Mouse (Mus musculus) midbrain, embryonic 16.5 days (tissue): ENCODE measurements around the gene Sppl2b. TPM values are rescaled to one million over a fixed set of nuclear protein-coding genes. Genes with fewer than 3 reads are reported as not detected.
A peak's percentile ranks its signal among the peaks of the same experiment; 100 is the strongest.

Source experiments
- ATAC-seq: fragments of 200-750 bp; cut with Nextera tagmentation; 2 replicates; pipeline ENCODE4 v1.8.0; 2017; ENCODE audit warnings: moderate TSS enrichment
- H3K27ac ChIP-seq: fragments of 300-500 bp; sonication (generic); 2 replicates; pipeline ENCODE4 v1.5.1; 2014; ENCODE audit warnings: mild to moderate bottlenecking, low read length, mixed read lengths
- H3K27me3 ChIP-seq: fragments of 300-500 bp; sonication (generic); 2 replicates; pipeline ENCODE4 v1.6.1; 2014; ENCODE audit warnings: low read depth, low read length, mixed read lengths; ENCODE audit not compliant: control insufficient read depth, insufficient read depth
- H3K36me3 ChIP-seq: fragments of 300-500 bp; sonication (generic); 2 replicates; pipeline ENCODE4 v1.6.1; 2014; ENCODE audit warnings: mild to moderate bottlenecking, low read length, moderate library complexity, mixed read lengths; ENCODE audit not compliant: control insufficient read depth, insufficient read depth
- H3K4me1 ChIP-seq: fragments of 300-500 bp; sonication (generic); 2 replicates; pipeline ENCODE4 v1.6.1; 2014; ENCODE audit warnings: mild to moderate bottlenecking, low read length, mixed read lengths; ENCODE audit not compliant: control insufficient read depth, insufficient read depth
- H3K4me2 ChIP-seq: fragments of 300-500 bp; sonication (generic); 2 replicates; pipeline ENCODE4 v1.6.1; 2014; ENCODE audit warnings: mild to moderate bottlenecking, low read length, mixed read lengths
- H3K4me3 ChIP-seq: fragments of 300-500 bp; sonication (generic); 2 replicates; pipeline ENCODE4 v1.5.1; 2014; ENCODE audit warnings: low read depth, mild to moderate bottlenecking, low read length, moderate library complexity, mixed read lengths
- H3K9ac ChIP-seq: fragments of 300-500 bp; sonication (generic); 2 replicates; pipeline ENCODE4 v1.6.1; 2014; ENCODE audit warnings: low read depth, low read length, mixed read lengths
- H3K9me3 ChIP-seq: fragments of 300-500 bp; sonication (generic); replicated peaks from 2 replicates; pipeline ENCODE4 v1.6.1; 2014; ENCODE audit warnings: mild to moderate bottlenecking, low read length, mixed read lengths; ENCODE audit not compliant: control insufficient read depth, poor library complexity, severe bottlenecking
- WGBS: fragments of 180-500 bp; shearing (Covaris S2); extraction: QIAGEN DNeasy Blood & Tissue Kit; methylation state at CpG from one replicate; pipeline ENCODE4 v1.1.7; 2014; 5-methylcytosine and 5-hydroxymethylcytosine counted together
- polyA plus RNA-seq: library from polyadenylated mRNA; unstranded; fragments of >200 nt; fragmentation: Nextera tagmentation; extraction: Ambion mirVana; gene quantifications from 2 replicates; pipeline ENCODE4 v1.2.1, GENCODE M21; 2015

The Sppl2b gene
- 82.4 and 84.1 TPM in 2 replicates for polyA plus RNA-seq

GRCm38 (mm10) chr10:80854913-80855748 lies at the start of gene Sppl2b, which contains the start of gene Lsm7:
Gene Sppl2b, plus strand, starts transcription at chr10:80855275.
Gene Lsm7, minus strand, starts transcription at chr10:80855209.
- Histone ChIP-seq H3K4me3 (peak within 1 kb of the TSS; percentile 75), H3K9ac (peak within 1 kb of the TSS; percentile 96), H3K9me3 (no peaks in the 10 kb centered on the region), H3K27ac (peak within 1 kb of the TSS; percentile 84), H3K4me2 (peak within 1 kb of the TSS; percentile 91), H3K27me3 (no peaks in the 10 kb centered on the region), H3K36me3 (peaks cover 12% of the 10 kb centered on the region), H3K4me1 (peaks cover 32% of the 10 kb centered on the region)
- ATAC-seq = peak; percentile 79
- WGBS = under 1% methylated on average over 81 of the region's 81 CpGs

- Histone ChIP-seq H3K4me1 (peaks cover 27% of the 10 kb centered on the region), H3K9me3 (no peaks in the 10 kb centered on the region), H3K36me3 (peaks cover 25% of the 10 kb centered on the region), H3K9ac (no peak overlapping the region), H3K4me3 (no peak overlapping the region), H3K27me3 (peaks cover 17% of the 10 kb centered on the region), H3K27ac (no peak overlapping the region), H3K4me2 (no peak overlapping the region)
- WGBS = 71% methylated on average over 5 of the region's 5 CpGs
- ATAC-seq = no peak
Observed at GRCm38 (mm10) chr10:80805322-80805721, 49.8 kb upstream of the Sppl2b start.

GRCm38 (mm10) chr10:80805925-80806324 lies 49.1 kb upstream of the Sppl2b start:
- Histone ChIP-seq H3K36me3 (peaks cover 25% of the 10 kb centered on the region), H3K9ac (peak overlapping the region; percentile 85; the same call in 1 of the 2 replicates), H3K27me3 (peaks cover 17% of the 10 kb centered on the region), H3K4me3 (no peak overlapping the region), H3K27ac (no peak overlapping the region), H3K4me1 (peaks cover 27% of the 10 kb centered on the region), H3K4me2 (no peak overlapping the region), H3K9me3 (no peaks in the 10 kb centered on the region)
- ATAC-seq = peak; percentile 32
- 5% methylated on average over 3 of the region's 3 CpGs for WGBS

- ATAC-seq = peak; percentile 34
- WGBS = 38% methylated on average over 34 of the region's 34 CpGs
- Histone ChIP-seq H3K36me3 (peaks cover 25% of the 10 kb centered on the region), H3K9ac (peak overlapping the region; percentile 85), H3K27me3 (peaks cover 17% of the 10 kb centered on the region), H3K4me3 (peak overlapping the region; percentile 52), H3K27ac (peak overlapping the region; percentile 85), H3K4me1 (peaks cover 27% of the 10 kb centered on the region), H3K4me2 (peak overlapping the region; percentile 97), H3K9me3 (no peaks in the 10 kb centered on the region)
Observed at GRCm38 (mm10) chr10:80806341-80807056, 48.6 kb upstream of the Sppl2b start.

- under 1% methylated on average over 58 of the region's 58 CpGs for WGBS
- H3K27me3 ChIP-seq = peaks cover 17% of the 10 kb centered on the region
- no peaks in the 10 kb centered on the region for H3K9me3 ChIP-seq
- H3K27ac ChIP-seq = peak overlapping the region; percentile 85
- peak overlapping the region; percentile 97 for H3K4me2 ChIP-seq
- peaks cover 27% of the 10 kb centered on the region for H3K4me1 ChIP-seq
- peak overlapping the region; percentile 85 for H3K9ac ChIP-seq
- peak overlapping the region; percentile 52 for H3K4me3 ChIP-seq
- ATAC-seq = peak; percentile 87
- peaks cover 25% of the 10 kb centered on the region for H3K36me3 ChIP-seq
Observed at GRCm38 (mm10) chr10:80807057-80807627, 47.9 kb upstream of the Sppl2b start.

- Histone ChIP-seq H3K4me2 (peak overlapping the region; percentile 97), H3K27me3 (peaks cover 18% of the 10 kb centered on the region)
- no peak for ATAC-seq
Observed at GRCm38 (mm10) chr10:80808099-80808984, 46.7 kb upstream of the Sppl2b start.

GRCm38 (mm10) chr10:80808985-80809632 lies 46.0 kb upstream of the Sppl2b start:
- Histone ChIP-seq H3K9ac (peak overlapping the region; percentile 39), H3K27me3 (peaks cover 19% of the 10 kb centered on the region)

More at GRCm38 (mm10) chr10:80808099-80808984, 46.7 kb upstream of the Sppl2b start:
- 14% methylated on average over 40 of the region's 40 CpGs for WGBS
- H3K36me3 ChIP-seq = peaks cover 13% of the 10 kb centered on the region; the same call in 1 of the 2 replicates
- peaks cover 27% of the 10 kb centered on the region for H3K4me1 ChIP-seq
- H3K27ac ChIP-seq = no peak overlapping the region
- H3K9me3 ChIP-seq = no peaks in the 10 kb centered on the region
- H3K9ac ChIP-seq = peak overlapping the region; percentile 85
- H3K4me3 ChIP-seq = peak overlapping the region; percentile 9; the same call in 1 of the 2 replicates

More at GRCm38 (mm10) chr10:80808985-80809632, 46.0 kb upstream of the Sppl2b start:
- peak overlapping the region; percentile 9; the same call in 1 of the 2 replicates for H3K4me3 ChIP-seq
- no peak for ATAC-seq
- peaks cover 5% of the 10 kb centered on the region; the same call in 1 of the 2 replicates for H3K36me3 ChIP-seq
- no peaks in the 10 kb centered on the region for H3K9me3 ChIP-seq
- H3K4me2 ChIP-seq = peak overlapping the region; percentile 37
- H3K4me1 ChIP-seq = peaks cover 27% of the 10 kb centered on the region
- 8% methylated on average over 18 of the region's 18 CpGs for WGBS
- H3K27ac ChIP-seq = no peak overlapping the region
